Mouse (Mus musculus) 3T3-L1 (cell line): ENCODE measurements at regions not wholly inside any gene's neighbourhood (a gene's known extent, or its start where the extent isn't known, plus 50 kb on each side); places are given as distances from the start of the nearest gene placed in this dataset.

Experiments
- DNase-seq: peaks from one replicate; pipeline ENCODE4 v3.0.0-alpha.2; 2015; ENCODE audit warnings: low read depth, low spot score

DNA sequence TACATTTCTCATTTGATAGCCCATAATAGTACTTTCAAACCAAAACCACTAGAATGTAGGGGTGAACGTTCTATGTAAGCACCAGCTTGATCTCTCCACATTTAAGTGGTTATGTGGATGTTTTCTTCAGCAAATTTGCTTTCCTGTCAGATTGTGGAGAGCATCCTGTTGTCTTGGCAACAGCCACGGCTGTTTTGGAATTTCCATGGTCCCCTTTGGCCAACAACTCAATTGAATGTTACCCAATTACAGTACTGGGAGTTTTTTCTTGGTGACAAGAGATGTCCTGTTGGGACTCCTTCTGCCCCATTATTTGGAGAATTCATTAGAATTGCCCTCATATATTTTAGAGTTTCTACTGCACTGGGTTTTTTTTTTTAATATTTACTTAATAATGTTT is 503.2 kb downstream of the Ndufa4 start:
- no peak for DNase-seq

DNA sequence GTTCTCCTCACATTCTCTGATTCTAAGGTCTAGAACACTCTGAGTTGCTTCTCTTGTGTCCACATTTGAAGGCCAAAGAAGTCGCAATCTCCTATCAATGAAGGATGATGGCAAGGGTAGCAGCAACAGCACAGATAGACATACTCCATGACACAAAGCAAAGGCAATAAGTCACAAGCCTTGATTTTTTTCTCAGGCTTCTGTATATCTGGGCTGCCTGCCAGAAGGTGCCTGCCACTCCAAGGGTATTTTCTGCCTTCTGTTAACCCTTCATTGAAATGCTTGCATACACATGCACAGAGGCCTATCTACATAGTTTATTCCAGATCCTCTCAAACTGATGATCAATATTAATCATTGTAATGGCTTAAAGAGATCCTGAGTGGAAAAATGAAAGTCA is 548.2 kb downstream of the Ndufa4 start:
- DNase-seq: no peak

DNA sequence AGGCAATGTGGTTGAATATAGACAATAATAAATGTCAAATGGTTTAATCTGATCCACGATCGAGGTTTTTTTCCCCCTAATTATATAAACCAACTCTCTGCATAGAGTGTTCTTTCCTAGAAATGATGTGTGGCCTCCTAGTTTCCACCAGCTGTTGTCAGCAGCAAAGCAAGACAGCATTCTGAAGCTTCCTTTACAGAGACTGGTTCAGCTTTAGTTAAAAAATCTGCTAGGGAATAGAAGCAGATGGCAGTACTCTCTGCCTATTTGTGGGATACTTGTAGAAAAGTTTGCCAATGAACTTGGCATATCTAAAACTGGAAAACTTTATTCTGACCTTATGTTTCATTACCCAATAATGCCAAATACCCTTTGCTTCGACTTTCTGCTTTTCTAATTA is 553.7 kb downstream of the Ndufa4 start:
- DNase-seq: no peak

DNA sequence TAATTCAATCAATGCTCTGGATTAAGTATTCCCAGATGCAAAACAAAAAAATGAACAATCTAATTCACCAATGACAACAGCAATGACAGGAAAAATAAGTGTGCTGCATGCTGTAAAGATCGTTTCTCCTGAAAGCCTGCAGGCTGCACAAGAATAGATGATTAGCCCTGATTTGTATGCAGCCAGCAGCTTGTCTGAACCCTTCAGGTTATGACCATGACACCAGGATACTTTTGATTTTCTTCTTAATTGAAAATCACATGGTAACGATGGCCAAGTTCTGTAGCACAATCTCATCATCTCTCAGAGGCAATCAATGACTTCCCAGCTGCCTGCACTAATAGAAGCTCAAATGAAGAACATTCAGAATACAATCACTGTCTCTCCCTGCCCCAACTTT is 573.2 kb downstream of the Ndufa4 start:
- no peak for DNase-seq

DNA sequence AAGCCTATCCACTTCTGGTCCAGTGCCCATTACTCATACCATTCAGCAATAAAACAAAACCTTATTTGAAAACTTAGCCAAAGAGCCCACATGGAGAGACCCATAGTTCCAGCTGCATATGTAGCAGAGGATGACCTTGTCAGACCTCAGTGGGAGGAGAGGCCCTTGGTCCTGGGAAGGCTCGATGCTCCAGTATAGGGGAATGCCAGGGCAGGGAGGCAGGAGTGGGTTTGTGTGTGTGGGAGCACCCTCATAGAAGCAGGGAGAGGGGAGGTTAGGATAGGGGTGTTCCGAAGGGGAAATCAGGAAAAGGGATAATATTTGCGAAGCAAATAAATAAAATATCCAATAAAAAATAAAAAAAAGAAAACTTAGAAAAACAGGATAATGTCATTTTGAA is 593.6 kb downstream of the Ndufa4 start:
- DNase-seq: no peak

DNA sequence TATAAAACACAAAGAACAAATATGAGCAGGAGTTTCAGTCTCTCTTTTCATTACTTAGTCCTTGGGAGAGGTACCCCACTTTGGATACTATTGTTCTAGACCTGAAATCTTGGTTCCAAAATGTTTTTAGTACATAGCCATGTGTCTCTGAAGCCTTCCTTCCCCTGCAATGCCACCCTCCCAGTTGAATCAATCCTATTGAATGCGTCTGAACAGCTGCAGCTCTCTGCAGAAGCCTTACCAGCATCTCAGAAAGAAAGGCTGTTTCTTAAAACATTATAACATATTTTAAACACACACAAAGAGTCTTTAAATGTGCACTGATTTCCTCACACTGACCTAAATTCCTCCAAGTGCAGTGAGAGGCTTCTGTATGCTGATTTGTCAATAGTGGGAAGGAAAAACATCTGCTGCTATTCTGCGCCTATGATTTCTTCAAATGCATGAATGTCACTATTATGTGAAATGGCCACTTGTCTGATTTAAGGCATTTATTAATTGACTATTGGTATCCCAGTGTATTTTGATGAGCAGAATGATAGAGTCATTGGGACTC is 601.2 kb downstream of the Ndufa4 start:
- no peak for DNase-seq

DNA sequence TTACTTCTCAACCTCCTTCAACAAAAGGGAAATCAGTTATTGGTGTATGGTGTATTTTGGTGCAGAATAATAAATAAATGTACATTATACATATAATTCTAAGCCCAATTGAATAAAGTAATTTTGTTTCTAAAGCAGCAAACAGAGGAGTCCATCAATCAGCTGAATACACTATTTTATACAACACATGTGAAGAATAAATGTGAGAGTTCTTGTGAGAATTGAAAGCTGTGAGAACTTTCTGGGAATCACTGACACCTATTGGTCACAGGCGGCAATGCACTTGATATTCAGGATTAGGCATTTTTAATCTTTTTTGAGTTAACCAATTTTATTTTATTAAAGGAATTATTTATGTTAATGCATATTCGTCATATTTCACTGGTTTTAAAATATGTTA is 623.3 kb downstream of the Ndufa4 start:
- peak; percentile 62 for DNase-seq

DNA sequence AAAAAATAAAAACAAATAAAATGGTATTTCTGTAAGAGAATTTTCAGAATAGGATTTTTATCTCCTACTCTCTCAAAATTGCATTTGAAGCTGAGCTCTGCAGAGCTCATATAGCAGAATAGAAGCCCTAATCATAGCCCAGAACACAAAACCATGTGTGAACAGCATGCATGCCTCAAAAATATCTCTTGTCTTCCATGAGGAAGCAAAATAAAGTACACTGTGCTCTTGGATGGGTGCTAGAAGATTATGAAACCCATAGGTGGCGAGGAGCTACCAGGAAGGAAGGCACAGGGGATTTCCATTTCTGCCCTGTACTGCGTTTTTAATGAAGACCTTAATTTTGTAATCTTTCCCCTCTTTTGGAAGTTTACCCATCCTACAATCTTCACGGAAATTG is 632.1 kb downstream of the Ndufa4 start:
- DNase-seq: no peak
